Mouse (Mus musculus) kidney, postnatal 14 days (tissue): ENCODE results near the gene Gprc5d.

ENCODE experiments used
- DNase-seq: peaks from one replicate; pipeline ENCODE4 v3.0.0; 2022; ENCODE audit warnings: mixed read lengths

Gene Gprc5d

GRCm38 (mm10) chr6:135118183-135118582 is at the start of gene Gprc5d:
Gene Gprc5d, minus strand, starts transcription at chr6:135118283.
- no peak for DNase-seq

GRCm38 (mm10) chr6:135166712-135167111 is 48.6 kb upstream of the Gprc5d start:
- DNase-seq, result no peak

GRCm38 (mm10) chr6:135166262-135166661 is 48.2 kb upstream of the Gprc5d start:
- no peak for DNase-seq

- no peak for DNase-seq
Observed at GRCm38 (mm10) chr6:135165706-135166105, 47.6 kb upstream of the Gprc5d start.

- DNase-seq, result peak; percentile 27
Observed at GRCm38 (mm10) chr6:135165191-135165590, 47.1 kb upstream of the Gprc5d start.

GRCm38 (mm10) chr6:135162861-135163260 is 44.8 kb upstream of the Gprc5d start:
- DNase-seq, result no peak

- no peak for DNase-seq
Observed at GRCm38 (mm10) chr6:135162311-135162710, 44.2 kb upstream of the Gprc5d start.

- DNase-seq, result no peak
Observed at GRCm38 (mm10) chr6:135161356-135161755, 43.3 kb upstream of the Gprc5d start.

- no peak for DNase-seq
Observed at GRCm38 (mm10) chr6:135158509-135158908, 40.4 kb upstream of the Gprc5d start.

- DNase-seq, result no peak
Observed at GRCm38 (mm10) chr6:135157496-135157895, 39.4 kb upstream of the Gprc5d start.

GRCm38 (mm10) chr6:135156597-135156996 is 38.5 kb upstream of the Gprc5d start:
- DNase-seq, result no peak

GRCm38 (mm10) chr6:135153719-135154118 is 35.6 kb upstream of the Gprc5d start:
- DNase-seq, result no peak

- DNase-seq, result peak; percentile 20
Observed at GRCm38 (mm10) chr6:135150311-135150710, 32.2 kb upstream of the Gprc5d start.

GRCm38 (mm10) chr6:135149722-135150121 is 31.6 kb upstream of the Gprc5d start:
- no peak for DNase-seq

- no peak for DNase-seq
Observed at GRCm38 (mm10) chr6:135149175-135149574, 31.1 kb upstream of the Gprc5d start.

GRCm38 (mm10) chr6:135148506-135148905 is 30.4 kb upstream of the Gprc5d start:
- peak; percentile 24 for DNase-seq

GRCm38 (mm10) chr6:135145976-135146375 is 27.9 kb upstream of the Gprc5d start:
- no peak for DNase-seq

- peak; percentile 30 for DNase-seq
Observed at GRCm38 (mm10) chr6:135144516-135144915, 26.4 kb upstream of the Gprc5d start.

GRCm38 (mm10) chr6:135143151-135143550 is 25.1 kb upstream of the Gprc5d start:
- DNase-seq, result no peak

GRCm38 (mm10) chr6:135141451-135142147 is 23.5 kb upstream of the Gprc5d start:
- DNase-seq, result no peak

- DNase-seq, result peak; percentile 24
Observed at GRCm38 (mm10) chr6:135138746-135139145, 20.7 kb upstream of the Gprc5d start.

- DNase-seq, result no peak
Observed at GRCm38 (mm10) chr6:135138207-135138606, 20.1 kb upstream of the Gprc5d start.

GRCm38 (mm10) chr6:135137736-135138135 is 19.7 kb upstream of the Gprc5d start:
- DNase-seq, result peak; percentile 30

- DNase-seq, result no peak
Observed at GRCm38 (mm10) chr6:135136439-135137161, 18.5 kb upstream of the Gprc5d start.
